Mouse (Mus musculus) hindbrain, embryonic 12.5 days (tissue): ENCODE data around the gene Rem1. TPM values are rescaled to one million over a fixed set of nuclear protein-coding genes. Genes with fewer than 3 reads are reported as not detected.
"Not testable (repeated sequence)": the region's sequence is repeated elsewhere in the genome, so short reads cannot be mapped to it uniquely, and the experiment has no call there.

Experiments used
- ATAC-seq: fragments of 200-750 bp; cut with Nextera tagmentation; 2 replicates; pipeline ENCODE4 v1.8.0; 2017; ENCODE audit warnings: moderate TSS enrichment; ENCODE audit not compliant: low FRiP score
- H3K27ac ChIP-seq: fragments of 300-500 bp; sonication (generic); 2 replicates; pipeline ENCODE4 v1.5.1; 2016; ENCODE audit warnings: mild to moderate bottlenecking
- H3K27me3 ChIP-seq: fragments of 300-500 bp; sonication (generic); 2 replicates; pipeline ENCODE4 v1.6.1; 2016; ENCODE audit warnings: mild to moderate bottlenecking
- H3K36me3 ChIP-seq: fragments of 300-500 bp; sonication (generic); 2 replicates; pipeline ENCODE4 v1.6.1; 2016; ENCODE audit warnings: mild to moderate bottlenecking
- H3K4me1 ChIP-seq: fragments of 300-500 bp; sonication (generic); 2 replicates; pipeline ENCODE4 v1.6.1; 2016
- H3K4me2 ChIP-seq: fragments of 300-500 bp; sonication (generic); replicated peaks from 2 replicates; pipeline ENCODE4 v1.6.1; 2016; ENCODE audit warnings: mild to moderate bottlenecking
- H3K4me3 ChIP-seq: fragments of 300-500 bp; sonication (generic); 2 replicates; pipeline ENCODE4 v1.5.1; 2016; ENCODE audit warnings: mild to moderate bottlenecking
- H3K9ac ChIP-seq: fragments of 300-500 bp; sonication (generic); 2 replicates; pipeline ENCODE4 v1.6.1; 2016; ENCODE audit warnings: mild to moderate bottlenecking, moderate library complexity
- H3K9me3 ChIP-seq: fragments of 300-500 bp; sonication (generic); replicated peaks from 2 replicates; pipeline ENCODE4 v1.6.1; 2016; ENCODE audit warnings: mild to moderate bottlenecking
- WGBS: fragments of 180-500 bp; shearing (Covaris S2); methylation state at CpG from one replicate; pipeline ENCODE4 v1.1.7; 2016; 5-methylcytosine and 5-hydroxymethylcytosine counted together
- polyA plus RNA-seq: library from polyadenylated mRNA; unstranded; fragments of >200 nt; fragmentation: Nextera tagmentation; extraction: Ambion mirVana; gene quantifications from 2 replicates; pipeline ENCODE4 v1.2.1, GENCODE M21; 2016

The Rem1 gene
- polyA plus RNA-seq, 1 experiment from 2014 or later, result 0.72 TPM

GRCm38 (mm10) chr2:152634311-152634710 is 7.6 kb downstream of the Rem1 start:
- Histone ChIP-seq H3K27ac (no peak overlapping the region), H3K4me2 (no peak overlapping the region), H3K27me3 (peaks cover 7% of the 10 kb centered on the region), H3K36me3 (no peaks in the 10 kb centered on the region), H3K9ac (no peak overlapping the region), H3K4me3 (no peak overlapping the region), H3K9me3 (no peaks in the 10 kb centered on the region), H3K4me1 (0 out of 2 replicates have a peak, but pooled peaks cover 3% of the 10 kb centered on the region)
- no peak for ATAC-seq
- 83% methylated on average over 29 of the region's 29 CpGs for WGBS

GRCm38 (mm10) chr2:152636246-152637005 is 9.7 kb downstream of the Rem1 start:
- peaks cover 2% of the 10 kb centered on the region for H3K27me3 ChIP-seq
- ATAC-seq, result no peak
- H3K4me2 ChIP-seq, result no peak overlapping the region
- H3K4me1 ChIP-seq, result peaks cover 8% of the 10 kb centered on the region
- WGBS, result 73% methylated on average over 23 of the region's 23 CpGs
- no peaks in the 10 kb centered on the region for H3K36me3 ChIP-seq
- no peak overlapping the region for H3K9ac ChIP-seq
- no peaks in the 10 kb centered on the region for H3K9me3 ChIP-seq
- H3K4me3 ChIP-seq, result no peak overlapping the region
- H3K27ac ChIP-seq, result no peak overlapping the region

- no peak for ATAC-seq
- Histone ChIP-seq H3K9me3 (no peaks in the 10 kb centered on the region), H3K4me2 (no peak overlapping the region), H3K27ac (no peak overlapping the region), H3K9ac (no peak overlapping the region), H3K27me3 (peaks cover 2% of the 10 kb centered on the region), H3K4me1 (peaks cover 8% of the 10 kb centered on the region), H3K36me3 (no peaks in the 10 kb centered on the region), H3K4me3 (no peak overlapping the region)
- 82% methylated on average over 6 of the region's 6 CpGs for WGBS
Measured at GRCm38 (mm10) chr2:152637006-152637322, 10.2 kb downstream of the Rem1 start.

GRCm38 (mm10) chr2:152637381-152637780 is 10.6 kb downstream of the Rem1 start:
- Histone ChIP-seq H3K9ac (no peak overlapping the region), H3K27me3 (peaks cover 2% of the 10 kb centered on the region; the same call in 1 of the 2 replicates), H3K4me3 (no peak overlapping the region), H3K4me1 (peaks cover 8% of the 10 kb centered on the region), H3K4me2 (no peak overlapping the region), H3K27ac (no peak overlapping the region), H3K9me3 (no peaks in the 10 kb centered on the region), H3K36me3 (no peaks in the 10 kb centered on the region)
- 91% methylated on average over 4 of the region's 4 CpGs for WGBS
- no peak for ATAC-seq

- Histone ChIP-seq H3K9me3 (no peaks in the 10 kb centered on the region), H3K4me2 (no peak overlapping the region), H3K9ac (no peak overlapping the region), H3K27me3 (peaks cover 2% of the 10 kb centered on the region; the same call in 1 of the 2 replicates), H3K27ac (no peak overlapping the region), H3K36me3 (no peaks in the 10 kb centered on the region), H3K4me3 (no peak overlapping the region), H3K4me1 (peaks cover 8% of the 10 kb centered on the region)
- 44% methylated on average over 6 of the region's 6 CpGs for WGBS
- no peak for ATAC-seq
Measured at GRCm38 (mm10) chr2:152638865-152639264, 12.1 kb downstream of the Rem1 start.

- Histone ChIP-seq H3K4me2 (no peak overlapping the region), H3K27ac (no peak overlapping the region), H3K9ac (no peak overlapping the region), H3K27me3 (peaks cover under 1% of the 10 kb centered on the region; the same call in 1 of the 2 replicates), H3K9me3 (no peaks in the 10 kb centered on the region), H3K4me3 (no peak overlapping the region), H3K36me3 (no peaks in the 10 kb centered on the region), H3K4me1 (peaks cover 8% of the 10 kb centered on the region)
- no peak for ATAC-seq
- 10% methylated on average over 11 of the region's 11 CpGs for WGBS
Measured at GRCm38 (mm10) chr2:152639406-152640113, 12.8 kb downstream of the Rem1 start.

GRCm38 (mm10) chr2:152652901-152653620 is 26.3 kb downstream of the Rem1 start:
- 71% methylated on average over 10 of the region's 10 CpGs for WGBS
- Histone ChIP-seq H3K4me3 (no peak overlapping the region), H3K9ac (no peak overlapping the region), H3K36me3 (no peaks in the 10 kb centered on the region), H3K9me3 (no peaks in the 10 kb centered on the region), H3K4me1 (peaks cover 9% of the 10 kb centered on the region), H3K27ac (no peak overlapping the region; the same call in 1 of the 2 replicates), H3K27me3 (no peaks in the 10 kb centered on the region), H3K4me2 (no peak overlapping the region)
- no peak for ATAC-seq

GRCm38 (mm10) chr2:152653874-152654715 is 27.3 kb downstream of the Rem1 start:
- peak overlapping the region; percentile 37 for H3K4me2 ChIP-seq
- 44% methylated on average over 14 of the region's 14 CpGs for WGBS

GRCm38 (mm10) chr2:152657398-152657797 is 30.6 kb downstream of the Rem1 start:
- no peaks in the 10 kb centered on the region for H3K36me3 ChIP-seq
- no peaks in the 10 kb centered on the region for H3K27me3 ChIP-seq
- no peak for ATAC-seq
- no peak overlapping the region for H3K27ac ChIP-seq
- H3K4me3 ChIP-seq, result no peak overlapping the region
- no peaks in the 10 kb centered on the region for H3K9me3 ChIP-seq
- H3K4me2 ChIP-seq, result no peak overlapping the region
- H3K4me1 ChIP-seq, result peaks cover 9% of the 10 kb centered on the region
- WGBS, result 60% methylated on average over 10 of the region's 10 CpGs
- H3K9ac ChIP-seq, result no peak overlapping the region

More at GRCm38 (mm10) chr2:152653874-152654715, 27.3 kb downstream of the Rem1 start:
- ATAC-seq, result peak; percentile 86
- H3K36me3 ChIP-seq, result no peaks in the 10 kb centered on the region
- H3K4me3 ChIP-seq, result 0 out of 2 replicates have a peak overlapping the region, but pooled peaks have one; percentile 1
- H3K9ac ChIP-seq, result no peak overlapping the region
- H3K27ac ChIP-seq, result peak overlapping the region; percentile 83
- H3K4me1 ChIP-seq, result peaks cover 9% of the 10 kb centered on the region
- no peaks in the 10 kb centered on the region for H3K9me3 ChIP-seq
- no peaks in the 10 kb centered on the region for H3K27me3 ChIP-seq

- H3K9me3 ChIP-seq, result no peaks in the 10 kb centered on the region
- H3K36me3 ChIP-seq, result no peaks in the 10 kb centered on the region
- no peak overlapping the region for H3K4me3 ChIP-seq
- H3K27me3 ChIP-seq, result no peaks in the 10 kb centered on the region
- H3K4me2 ChIP-seq, result no peak overlapping the region
- no peak overlapping the region for H3K9ac ChIP-seq
- no peak for ATAC-seq
- no peaks in the 10 kb centered on the region for H3K4me1 ChIP-seq
- WGBS, result 80% methylated on average over 6 of the region's 6 CpGs
- no peak overlapping the region for H3K27ac ChIP-seq
Measured at GRCm38 (mm10) chr2:152661163-152661562, 34.4 kb downstream of the Rem1 start.

GRCm38 (mm10) chr2:152666191-152666590 is 39.4 kb downstream of the Rem1 start:
- H3K4me3 ChIP-seq, H3K9me3 ChIP-seq, H3K4me1 ChIP-seq, H3K36me3 ChIP-seq, ATAC-seq, H3K4me2 ChIP-seq, H3K27ac ChIP-seq, H3K27me3 ChIP-seq, H3K9ac ChIP-seq: not testable (repeated sequence)
- 80% methylated on average over 3 of the region's 3 CpGs for WGBS
